Mouse (Mus musculus): ENCODE measurements around the gene Tjp3. TPM values are rescaled to one million over a fixed set of nuclear protein-coding genes. Genes with fewer than 3 reads are reported as not detected.
A peak's percentile ranks its signal among the peaks of the same experiment; 100 is the strongest.

Tjp3 gene
- polyA plus RNA-seq (2015; fragmentation: Nextera tagmentation; extraction: Ambion mirVana), result 0.76 and 1.2 TPM in 2 replicates

DNA sequence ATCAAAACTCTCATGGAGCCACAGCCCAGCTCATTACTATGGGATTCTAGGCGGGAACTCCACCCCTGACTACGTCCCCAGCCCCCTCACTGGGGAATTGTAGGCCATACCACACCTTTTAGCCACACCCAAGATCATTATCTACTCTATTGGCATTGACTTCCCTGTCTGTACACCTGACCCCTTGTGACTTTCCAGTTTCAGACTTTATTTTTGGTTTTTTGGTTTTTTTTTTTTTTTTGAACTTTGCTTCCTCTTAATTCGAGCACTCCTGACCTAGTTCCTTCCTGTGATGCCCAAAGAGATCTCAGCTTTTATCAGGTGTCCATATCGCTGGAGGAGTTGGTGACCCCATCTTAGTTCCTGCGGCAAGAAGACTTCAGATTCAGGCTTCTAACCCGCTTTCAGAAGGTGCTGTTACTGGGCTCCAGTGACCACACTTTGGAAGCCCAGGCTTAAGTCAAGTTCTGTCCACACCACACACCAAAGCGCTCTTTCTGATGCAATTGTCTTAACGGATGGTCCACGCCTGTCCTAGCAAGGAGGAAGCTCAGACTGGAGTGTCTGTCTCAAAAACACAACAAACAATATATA is at the start of gene Tjp3:
Gene Tjp3 (minus strand): TSS at position 71 of the 594 bp plus-strand sequence.

DNA sequence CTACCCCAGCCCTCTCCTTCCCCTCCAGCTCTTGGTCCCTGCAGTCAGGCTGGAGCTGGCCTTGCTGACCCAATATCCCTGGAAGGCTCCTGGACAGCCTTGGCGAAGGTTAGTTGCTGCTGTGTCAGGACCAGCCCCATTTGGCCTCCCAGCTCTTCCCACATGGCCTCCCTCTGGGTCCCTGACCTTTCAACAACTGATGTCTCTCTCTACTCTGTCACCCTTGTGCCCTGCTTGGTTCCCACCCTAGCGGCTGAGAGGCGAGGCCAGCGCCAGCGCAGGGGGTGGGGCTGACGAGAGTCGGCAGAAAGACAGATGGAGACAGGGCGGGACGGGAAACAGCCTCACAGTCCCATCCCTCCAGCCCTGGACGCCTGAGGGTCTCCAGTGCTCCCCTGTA is 37.0 kb upstream of the Tjp3 start, which contains the start of gene Tbxa2r:
Gene Tbxa2r (plus strand): TSS at position 346 of the 400 bp plus-strand sequence.

DNA sequence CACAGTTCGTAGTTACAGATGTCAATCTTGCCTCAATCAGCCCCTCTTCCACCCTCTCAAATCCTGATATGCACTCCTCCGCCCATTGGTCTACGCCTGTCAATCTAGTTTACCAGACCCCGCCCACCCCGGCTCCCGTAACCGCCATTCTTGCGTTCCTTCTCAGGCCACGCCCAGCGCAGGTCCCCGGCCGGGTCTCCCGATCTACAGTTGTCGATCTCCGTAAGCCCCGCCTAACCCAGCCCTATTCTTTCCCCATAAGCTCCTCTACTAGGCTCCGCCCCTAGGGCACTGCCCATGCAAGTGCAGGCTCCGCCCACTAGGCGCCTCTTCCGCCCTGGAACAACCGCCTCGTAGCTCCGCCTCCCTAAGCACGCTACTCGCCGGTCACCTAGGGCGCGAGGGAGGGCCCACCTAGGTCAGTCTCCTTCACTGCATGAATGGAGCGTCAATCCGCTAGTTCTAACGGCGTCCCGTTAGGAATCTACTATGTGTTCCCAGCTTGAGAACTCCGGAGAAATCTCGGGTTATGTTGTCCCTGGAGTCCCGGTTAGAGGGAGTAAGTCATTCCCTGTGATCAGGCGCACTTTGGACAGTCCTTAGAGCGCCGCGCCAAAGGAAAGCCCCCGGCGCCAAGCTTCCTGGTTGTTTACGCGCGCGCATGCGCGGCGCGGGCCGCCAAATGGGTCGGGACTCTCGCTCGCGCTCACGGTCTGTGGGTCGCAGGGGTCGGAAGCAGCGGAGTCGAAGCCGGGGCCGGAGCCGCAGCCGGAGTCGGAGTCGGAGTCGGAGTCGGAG is 29.4 kb upstream of the Tjp3 start, which contains the start of gene Cactin:
Gene Cactin (plus strand): TSS at position 554 of the 798 bp plus-strand sequence.

DNA sequence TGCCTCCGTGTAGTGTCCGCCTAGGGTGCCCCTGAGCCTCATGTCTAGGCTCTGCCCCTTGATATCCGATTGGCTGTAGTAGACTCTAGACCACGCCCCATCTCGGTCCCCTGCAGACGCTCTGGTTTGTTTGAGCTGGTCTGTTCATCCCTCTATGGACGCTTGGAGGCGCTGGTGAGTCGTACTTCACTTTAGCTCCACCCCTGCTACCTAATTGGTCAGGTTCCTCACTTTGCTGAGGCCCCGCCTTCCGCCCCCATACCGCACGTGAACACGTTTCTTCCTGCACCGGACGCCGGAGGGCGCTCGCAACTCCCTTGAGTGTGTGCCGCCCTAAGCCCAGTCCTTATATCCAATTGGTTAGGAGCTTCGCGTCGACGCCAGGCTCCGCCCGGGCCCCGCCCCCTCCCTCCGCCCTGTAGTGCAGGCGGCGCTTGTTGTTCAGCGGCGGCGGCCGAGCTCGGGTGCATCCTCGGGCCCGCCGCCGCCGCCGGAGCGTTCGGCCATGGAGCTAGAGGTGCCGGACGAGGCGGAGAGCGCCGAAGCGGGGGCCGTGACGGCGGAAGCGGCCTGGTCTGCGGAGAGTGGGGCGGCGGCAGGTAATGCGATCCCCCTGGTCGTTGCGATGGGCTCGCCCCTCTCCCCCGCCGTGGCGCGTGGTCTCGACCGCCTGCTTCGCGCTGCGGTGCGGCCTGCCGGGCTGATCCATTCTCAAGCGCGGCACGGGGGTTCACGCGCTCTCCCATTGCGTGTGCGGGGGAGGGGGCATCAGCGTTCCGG is 1.4 kb upstream of the Tjp3 start, which contains the start of gene Pip5k1c:
Gene Pip5k1c (plus strand): TSS at position 410 of the 780 bp plus-strand sequence.

DNA sequence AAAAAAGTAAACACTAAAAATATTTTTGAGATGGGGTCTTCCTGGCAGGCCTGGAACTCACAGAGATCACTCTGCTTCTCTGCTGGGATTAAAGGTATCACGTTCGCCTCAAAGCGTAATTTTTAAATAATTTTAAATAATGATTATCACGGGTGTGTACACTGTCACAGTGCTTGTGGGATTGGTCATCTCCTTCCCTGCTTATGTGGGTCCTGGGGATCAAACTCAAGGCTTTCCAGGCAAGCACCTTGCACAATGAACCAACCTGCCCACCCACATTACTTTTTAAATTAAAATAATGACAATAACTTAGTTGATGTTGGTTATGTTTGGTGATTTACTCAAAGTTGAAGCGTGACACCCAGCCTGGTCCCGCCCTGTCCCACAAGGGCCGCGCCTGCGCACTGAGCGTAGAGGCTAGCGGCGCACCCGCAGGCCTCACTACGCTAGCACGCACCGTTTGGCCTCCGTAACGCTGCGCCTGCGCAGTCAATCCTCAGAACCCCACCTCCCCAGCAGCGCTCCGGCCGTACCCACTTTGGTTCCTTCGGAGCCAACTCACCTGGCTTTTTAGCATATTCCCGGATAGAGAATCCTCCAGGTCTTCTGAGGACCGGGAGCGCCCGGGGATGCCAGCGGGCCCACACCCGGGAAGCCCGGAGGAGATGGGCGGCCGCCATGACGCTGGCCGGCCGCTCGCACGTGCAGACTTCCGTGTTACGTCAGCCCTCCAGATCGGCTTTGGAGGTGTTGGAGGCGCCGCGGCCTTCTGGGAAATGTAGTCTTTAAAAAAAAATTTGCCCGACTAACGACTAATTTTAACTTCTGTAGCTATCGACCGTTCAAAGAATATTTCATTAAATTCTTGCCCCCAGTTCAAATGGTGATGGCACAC is 24.9 kb downstream of the Tjp3 start, which contains the start of the genes Mrpl54 and Apba3:
Gene Mrpl54 (minus strand): TSS at position 724 of the 895 bp plus-strand sequence.
Gene Apba3 (plus strand): TSS at position 750 of the 895 bp plus-strand sequence.

DNA sequence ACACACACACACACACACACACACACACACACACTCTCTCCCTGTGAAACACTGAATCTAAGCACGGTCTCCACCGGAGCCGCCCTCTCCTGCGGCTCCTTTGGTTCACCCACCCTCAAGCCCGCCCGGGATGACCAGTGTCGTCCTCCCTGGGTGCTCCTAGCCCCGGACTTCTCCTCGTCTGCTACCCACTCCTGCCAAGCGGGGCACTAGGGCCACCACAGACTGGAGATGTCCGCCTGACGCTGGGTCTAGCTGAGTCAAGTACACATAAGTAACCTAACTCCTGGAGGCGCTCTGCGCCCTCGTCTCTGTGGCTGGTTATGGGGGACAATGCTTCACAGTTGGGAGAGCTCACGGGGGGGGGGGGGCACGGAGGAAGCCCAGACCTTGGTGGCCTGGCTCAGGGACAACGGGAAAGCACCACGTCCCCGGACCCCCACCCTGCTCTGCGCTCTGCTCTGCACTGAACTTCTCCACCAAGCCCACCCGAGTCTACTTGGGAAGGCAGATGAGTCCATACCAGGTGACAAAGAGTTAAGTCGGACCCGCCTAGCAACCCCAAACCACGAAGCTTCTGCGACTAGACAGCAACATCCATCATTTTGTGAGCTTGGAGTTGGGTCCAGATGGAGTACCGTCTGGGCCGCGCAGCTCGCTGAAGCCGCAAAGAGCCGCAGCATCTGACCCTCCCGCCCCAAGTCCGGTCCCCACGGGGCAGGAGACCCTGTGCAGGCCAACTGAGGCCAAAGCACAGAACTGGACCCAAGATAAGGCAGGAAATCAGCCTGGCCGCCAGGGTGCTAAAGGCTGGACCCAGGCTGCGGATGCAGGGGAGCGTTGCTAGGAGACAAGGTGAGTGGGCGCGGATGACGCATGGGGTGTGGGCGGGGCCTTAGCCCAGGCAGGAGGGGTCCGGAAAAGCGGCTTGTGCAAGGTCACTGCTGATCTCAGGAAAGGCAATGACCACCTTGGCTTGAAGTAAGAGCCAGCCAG is 38.7 kb downstream of the Tjp3 start, which contains the start of gene Matk:
Gene Matk (plus strand): TSS at position 512 of the 996 bp plus-strand sequence.

GRCm38 (mm10) chr10:81232580-81233225 is 58.7 kb downstream of the Tjp3 start, which contains the start of gene Zfr2:
Gene Zfr2 (plus strand): TSS chr10:81233155.

DNA sequence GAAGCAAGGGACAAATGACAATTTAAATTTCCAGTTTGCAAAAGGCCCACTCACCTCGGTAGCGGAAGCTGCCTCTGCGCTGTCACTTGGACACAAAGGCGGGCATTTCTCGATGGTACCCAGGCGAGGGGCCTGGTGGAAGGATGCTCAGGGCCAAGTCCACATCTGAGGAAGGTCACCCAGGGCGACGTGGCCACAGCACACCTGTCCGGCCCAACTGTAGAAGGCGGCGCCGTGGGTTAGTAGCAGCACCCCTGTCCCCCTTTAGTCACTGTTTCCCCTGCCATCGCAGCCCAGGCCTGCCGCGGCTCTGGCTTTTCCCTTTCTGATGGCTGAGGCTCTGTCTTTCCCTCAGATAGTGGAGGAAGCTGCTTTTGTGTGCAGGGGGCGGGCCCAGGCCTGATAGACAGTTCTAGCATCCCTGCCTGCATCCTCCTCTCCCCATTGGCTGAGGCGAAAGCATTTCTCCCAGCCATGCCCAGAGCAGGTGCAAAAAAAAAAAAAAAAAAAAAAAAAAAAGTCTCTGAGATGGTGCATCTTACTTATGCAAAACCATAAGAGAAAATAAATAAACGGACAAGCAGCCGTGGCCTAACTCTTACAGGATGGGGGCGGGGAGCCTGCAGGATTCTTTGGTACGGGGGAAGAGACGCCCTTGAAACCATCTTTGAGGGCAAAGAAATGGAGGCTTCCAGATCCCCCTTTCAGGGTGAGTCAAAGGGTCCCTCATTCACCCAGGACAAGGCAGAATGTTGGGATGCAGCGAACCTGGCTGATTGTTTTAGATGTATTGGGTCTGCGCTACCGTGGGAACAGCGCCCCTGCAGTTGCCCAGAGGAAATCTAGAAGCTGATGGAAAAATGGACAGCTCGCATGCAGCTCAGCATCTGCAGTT is 60.7 kb downstream of the Tjp3 start, which contains the start of gene Atcay:
Gene Atcay (minus strand): TSS at position 396 of the 895 bp plus-strand sequence.

Small RNA genes within 50 kb of the gene (microRNA-seq; reads per million reads assigned to microRNA genes)
- 7.0 reads per million, percentile 10 among the genes with 10 or more reads in this experiment for gene Mir3057 (ENCODE audit: borderline replicate concordance, insufficient number of aligned reads)

Other genes with a start within 250 kb of the Tjp3 start
- 110 and 143 TPM in 2 replicates for gene Sgta, start 231.4 kb downstream of the Tjp3 start, polyA plus RNA-seq (2015; fragmentation: Nextera tagmentation; extraction: Ambion mirVana)
- 22.1 and 33.3 TPM in 2 replicates for gene Thop1, start 221.5 kb downstream of the Tjp3 start, polyA plus RNA-seq (2015; fragmentation: Nextera tagmentation; extraction: Ambion mirVana)
- 6.4 and 8.8 TPM in 2 replicates for gene Creb3l3, start 192.7 kb downstream of the Tjp3 start, polyA plus RNA-seq (2015; fragmentation: Nextera tagmentation; extraction: Ambion mirVana)
- 101 and 150 TPM in 2 replicates for gene Map2k2, start 185.7 kb downstream of the Tjp3 start, polyA plus RNA-seq (2015; fragmentation: Nextera tagmentation; extraction: Ambion mirVana)
- 38.3 and 48.5 TPM in 2 replicates for gene Zbtb7a, start 156.4 kb downstream of the Tjp3 start, polyA plus RNA-seq (2015; fragmentation: Nextera tagmentation; extraction: Ambion mirVana)
- gene Pias4, start 123.7 kb downstream of the Tjp3 start, polyA plus RNA-seq (2015; fragmentation: Nextera tagmentation; extraction: Ambion mirVana), result 15.5 and 24.7 TPM in 2 replicates
- gene Eef2, start 115.0 kb downstream of the Tjp3 start, polyA plus RNA-seq (2015; fragmentation: Nextera tagmentation; extraction: Ambion mirVana), result 323 and 361 TPM in 2 replicates
- 45.5 and 58.7 TPM in 2 replicates for gene Dapk3, start 108.6 kb downstream of the Tjp3 start, polyA plus RNA-seq (2015; fragmentation: Nextera tagmentation; extraction: Ambion mirVana)
- gene 4930442H23Rik, start 107.7 kb downstream of the Tjp3 start, polyA plus RNA-seq (2015; fragmentation: Nextera tagmentation; extraction: Ambion mirVana), result 0.16 TPM in 1 of 2 replicates, not detected in the other
- gene Nmrk2, start 89.5 kb downstream of the Tjp3 start, polyA plus RNA-seq (2015; fragmentation: Nextera tagmentation; extraction: Ambion mirVana), result 0.13 TPM in 1 of 2 replicates, not detected in the other
- gene Atcay, start 60.7 kb downstream of the Tjp3 start, polyA plus RNA-seq (2015; fragmentation: Nextera tagmentation; extraction: Ambion mirVana), result 2.4 and 8.1 TPM in 2 replicates
- gene Zfr2, start 58.4 kb downstream of the Tjp3 start, polyA plus RNA-seq (2015; fragmentation: Nextera tagmentation; extraction: Ambion mirVana), result 5.5 and 7.2 TPM in 2 replicates
- 1.5 and 1.8 TPM in 2 replicates for gene Matk, start 38.6 kb downstream of the Tjp3 start, polyA plus RNA-seq (2015; fragmentation: Nextera tagmentation; extraction: Ambion mirVana)
- 257 and 299 TPM in 2 replicates for gene Mrpl54, start 24.6 kb downstream of the Tjp3 start, polyA plus RNA-seq (2015; fragmentation: Nextera tagmentation; extraction: Ambion mirVana)
- 29.0 and 34.3 TPM in 2 replicates for gene Apba3, start 24.6 kb downstream of the Tjp3 start, polyA plus RNA-seq (2015; fragmentation: Nextera tagmentation; extraction: Ambion mirVana)
- 29.5 and 37.8 TPM in 2 replicates for gene Pip5k1c, start 1.4 kb upstream of the Tjp3 start, polyA plus RNA-seq (2015; fragmentation: Nextera tagmentation; extraction: Ambion mirVana)
- 17.8 and 25.6 TPM in 2 replicates for gene Cactin, start 29.5 kb upstream of the Tjp3 start, polyA plus RNA-seq (2015; fragmentation: Nextera tagmentation; extraction: Ambion mirVana)
- 28.4 and 31.0 TPM in 2 replicates for gene Tbxa2r, start 37.1 kb upstream of the Tjp3 start, polyA plus RNA-seq (2015; fragmentation: Nextera tagmentation; extraction: Ambion mirVana)
- 0.11 and 0.12 TPM in 2 replicates for gene Gipc3, start 51.7 kb upstream of the Tjp3 start, polyA plus RNA-seq (2015; fragmentation: Nextera tagmentation; extraction: Ambion mirVana)
- gene Hmg20b, start 58.9 kb upstream of the Tjp3 start, polyA plus RNA-seq (2015; fragmentation: Nextera tagmentation; extraction: Ambion mirVana), result 59.6 and 78.9 TPM in 2 replicates
- gene Mfsd12, start 65.9 kb upstream of the Tjp3 start, polyA plus RNA-seq (2015; fragmentation: Nextera tagmentation; extraction: Ambion mirVana), result 8.9 and 10.3 TPM in 2 replicates
- gene 4930404N11Rik, start 74.2 kb upstream of the Tjp3 start, polyA plus RNA-seq (2015; fragmentation: Nextera tagmentation; extraction: Ambion mirVana), result 0.95 and 2.1 TPM in 2 replicates
- gene Fzr1, start 86.9 kb upstream of the Tjp3 start, polyA plus RNA-seq (2015; fragmentation: Nextera tagmentation; extraction: Ambion mirVana), result 42.1 and 63.2 TPM in 2 replicates
- gene Dohh, start 92.8 kb upstream of the Tjp3 start, polyA plus RNA-seq (2015; fragmentation: Nextera tagmentation; extraction: Ambion mirVana), result 62.7 and 76.5 TPM in 2 replicates
- gene Gm48551, start 92.9 kb upstream of the Tjp3 start, polyA plus RNA-seq (2015; fragmentation: Nextera tagmentation; extraction: Ambion mirVana), result 1.4 and 3.0 TPM in 2 replicates
- gene Gm48552, start 97.4 kb upstream of the Tjp3 start, polyA plus RNA-seq (2015; fragmentation: Nextera tagmentation; extraction: Ambion mirVana), result 0.77 and 1.2 TPM in 2 replicates
- gene Smim24, start 101.5 kb upstream of the Tjp3 start, polyA plus RNA-seq (2015; fragmentation: Nextera tagmentation; extraction: Ambion mirVana), result 3.3 and 8.2 TPM in 2 replicates
- gene Nfic, start 164.1 kb upstream of the Tjp3 start, polyA plus RNA-seq (2015; fragmentation: Nextera tagmentation; extraction: Ambion mirVana), result 65.6 and 73.8 TPM in 2 replicates
- gene Celf5, start 191.1 kb upstream of the Tjp3 start, polyA plus RNA-seq (2015; fragmentation: Nextera tagmentation; extraction: Ambion mirVana), result 1.6 and 6.1 TPM in 2 replicates
- 42.4 and 49.4 TPM in 2 replicates for gene Ncln, start 204.8 kb upstream of the Tjp3 start, polyA plus RNA-seq (2015; fragmentation: Nextera tagmentation; extraction: Ambion mirVana)
- gene S1pr4, start 208.6 kb upstream of the Tjp3 start, polyA plus RNA-seq (2015; fragmentation: Nextera tagmentation; extraction: Ambion mirVana), result 1.2 and 1.8 TPM in 2 replicates
- gene Gna15, start 232.6 kb upstream of the Tjp3 start, polyA plus RNA-seq (2015; fragmentation: Nextera tagmentation; extraction: Ambion mirVana), result 2.0 and 2.2 TPM in 2 replicates